Mouse (Mus musculus) midbrain, embryonic 14.5 days (tissue): ENCODE measurements at regions not wholly inside any gene's neighbourhood (a gene's known extent, or its start where the extent isn't known, plus 50 kb on each side); places are given as distances from the start of the nearest gene placed in this dataset.
A peak's percentile ranks its signal among the peaks of the same experiment; 100 is the strongest.

Experiments
- ATAC-seq: fragments of 200-750 bp; cut with Nextera tagmentation; 2 replicates; pipeline ENCODE4 v1.8.0; 2017; ENCODE audit warnings: moderate number of reproducible peaks, moderate library complexity; ENCODE audit not compliant: low FRiP score, low TSS enrichment
- DNase-seq: peaks from one replicate; pipeline ENCODE4 v3.0.0-alpha.2; 2015
- H3K27ac ChIP-seq: fragments of 300-500 bp; sonication (generic); replicated peaks from 2 replicates; pipeline ENCODE4 v1.5.1; 2014; ENCODE audit warnings: mild to moderate bottlenecking, low read depth, low read length, moderate library complexity
- H3K27me3 ChIP-seq: fragments of 300-500 bp; sonication (generic); 2 replicates; pipeline ENCODE4 v1.6.1; 2014; ENCODE audit warnings: low read length, control low read depth, mixed read lengths; ENCODE audit not compliant: control insufficient read depth, insufficient read depth
- H3K36me3 ChIP-seq: fragments of 300-500 bp; sonication (generic); 2 replicates; pipeline ENCODE4 v1.6.1; 2014; ENCODE audit warnings: low read length, control low read depth; ENCODE audit not compliant: control insufficient read depth, insufficient read depth
- H3K4me1 ChIP-seq: fragments of 300-500 bp; sonication (generic); 2 replicates; pipeline ENCODE4 v1.6.1; 2014; ENCODE audit warnings: mild to moderate bottlenecking, antibody characterized with exemption, low read length, control low read depth; ENCODE audit not compliant: control insufficient read depth, insufficient read depth
- H3K4me2 ChIP-seq: fragments of 300-500 bp; sonication (generic); 2 replicates; pipeline ENCODE4 v1.6.1; 2014; ENCODE audit warnings: mild to moderate bottlenecking, low read length, moderate library complexity
- H3K4me3 ChIP-seq: fragments of 300-500 bp; sonication (generic); replicated peaks from 2 replicates; pipeline ENCODE4 v1.5.1; 2014; ENCODE audit warnings: low read depth, low read length
- H3K9ac ChIP-seq: fragments of 300-500 bp; sonication (generic); replicated peaks from 2 replicates; pipeline ENCODE4 v1.6.1; 2014; ENCODE audit warnings: mild to moderate bottlenecking, low read length, moderate library complexity
- H3K9me3 ChIP-seq: fragments of 300-500 bp; sonication (generic); 2 replicates; pipeline ENCODE4 v1.6.1; 2016; ENCODE audit warnings: low read length, control low read depth, mixed read lengths; ENCODE audit not compliant: control insufficient read depth
- WGBS: fragments of 180-500 bp; shearing (Covaris S2); extraction: QIAGEN DNeasy Blood & Tissue Kit; methylation state at CpG from one replicate; pipeline ENCODE4 v1.1.7; 2014; 5-methylcytosine and 5-hydroxymethylcytosine counted together

- no peaks in the 10 kb centered on the region; the same call in 1 of the 2 replicates for H3K9me3 ChIP-seq
- no peaks in the 10 kb centered on the region for H3K27me3 ChIP-seq
- no peak overlapping the region for H3K4me2 ChIP-seq
- H3K27ac ChIP-seq: no peak overlapping the region
- WGBS: 70% methylated on average over 3 of the region's 3 CpGs
- H3K4me1 ChIP-seq: no peaks in the 10 kb centered on the region
- H3K36me3 ChIP-seq: no peaks in the 10 kb centered on the region
- H3K4me3 ChIP-seq: no peak overlapping the region
- H3K9ac ChIP-seq: no peak overlapping the region
- DNase-seq (no peak), ATAC-seq (no peak)
These were observed 312.7 kb upstream of the Rora start for GRCm38 (mm10) chr9:68340921-68341320.

- DNase-seq: no peak
- Histone ChIP-seq H3K36me3 (no peaks in the 10 kb centered on the region), H3K27me3 (no peaks in the 10 kb centered on the region), H3K4me1 (no peaks in the 10 kb centered on the region), H3K27ac (no peak overlapping the region), H3K4me2 (no peak overlapping the region), H3K9ac (no peak overlapping the region), H3K4me3 (no peak overlapping the region), H3K9me3 (no peaks in the 10 kb centered on the region; the same call in 1 of the 2 replicates)
- WGBS: 88% methylated on average over 3 of the region's 3 CpGs
- no peak for ATAC-seq
These were observed 312.1 kb upstream of the Rora start for GRCm38 (mm10) chr9:68341511-68341910.

- no peaks in the 10 kb centered on the region for H3K36me3 ChIP-seq
- H3K27me3 ChIP-seq: no peaks in the 10 kb centered on the region
- no peak overlapping the region for H3K4me2 ChIP-seq
- no peaks in the 10 kb centered on the region for H3K9me3 ChIP-seq
- H3K9ac ChIP-seq: no peak overlapping the region
- no peak overlapping the region for H3K4me3 ChIP-seq
- ATAC-seq: no peak
- 90% methylated on average over 6 of the region's 6 CpGs for WGBS
- H3K4me1 ChIP-seq: no peaks in the 10 kb centered on the region
- H3K27ac ChIP-seq: no peak overlapping the region
- no peak for DNase-seq
These were observed 306.2 kb upstream of the Rora start for GRCm38 (mm10) chr9:68347426-68347825.

- Histone ChIP-seq H3K4me3 (no peak overlapping the region), H3K27ac (no peak overlapping the region), H3K4me2 (no peak overlapping the region), H3K4me1 (no peaks in the 10 kb centered on the region), H3K9ac (no peak overlapping the region), H3K9me3 (no peaks in the 10 kb centered on the region), H3K36me3 (no peaks in the 10 kb centered on the region), H3K27me3 (no peaks in the 10 kb centered on the region)
- ATAC-seq: no peak
- WGBS: 87% methylated on average over 4 of the region's 4 CpGs
- no peak for DNase-seq
These were observed 302.1 kb upstream of the Rora start for GRCm38 (mm10) chr9:68351466-68351865.

- no peak for DNase-seq
- WGBS: 84% methylated on average over 4 of the region's 4 CpGs
These were observed 299.1 kb upstream of the Rora start for GRCm38 (mm10) chr9:68354470-68354869.

GRCm38 (mm10) chr9:68356078-68356477 is 297.5 kb upstream of the Rora start:
- H3K4me3 ChIP-seq: no peak overlapping the region
- DNase-seq: no peak
- WGBS: 93% methylated on average over 4 of the region's 4 CpGs
- no peaks in the 10 kb centered on the region for H3K9me3 ChIP-seq
- no peak overlapping the region for H3K27ac ChIP-seq
- no peak for ATAC-seq
- H3K9ac ChIP-seq: no peak overlapping the region
- no peaks in the 10 kb centered on the region for H3K27me3 ChIP-seq
- no peaks in the 10 kb centered on the region for H3K36me3 ChIP-seq
- no peak overlapping the region for H3K4me2 ChIP-seq
- H3K4me1 ChIP-seq: no peaks in the 10 kb centered on the region

More at GRCm38 (mm10) chr9:68354470-68354869, 299.1 kb upstream of the Rora start:
- H3K36me3 ChIP-seq: no peaks in the 10 kb centered on the region
- no peaks in the 10 kb centered on the region for H3K9me3 ChIP-seq
- no peak overlapping the region for H3K4me3 ChIP-seq
- no peak overlapping the region for H3K27ac ChIP-seq
- no peaks in the 10 kb centered on the region for H3K4me1 ChIP-seq
- no peak for ATAC-seq
- H3K27me3 ChIP-seq: no peaks in the 10 kb centered on the region
- no peak overlapping the region for H3K9ac ChIP-seq
- no peak overlapping the region for H3K4me2 ChIP-seq

- no peak overlapping the region for H3K27ac ChIP-seq
- H3K9me3 ChIP-seq: no peaks in the 10 kb centered on the region
- H3K4me3 ChIP-seq: no peak overlapping the region
- no peaks in the 10 kb centered on the region for H3K4me1 ChIP-seq
- DNase-seq: peak; percentile 15
- no peaks in the 10 kb centered on the region for H3K27me3 ChIP-seq
- H3K9ac ChIP-seq: no peak overlapping the region
- H3K36me3 ChIP-seq: no peaks in the 10 kb centered on the region
- no peak overlapping the region for H3K4me2 ChIP-seq
- 68% methylated on average over 5 of the region's 5 CpGs for WGBS
- no peak for ATAC-seq
These were observed 296.4 kb upstream of the Rora start for GRCm38 (mm10) chr9:68357231-68357630.

GRCm38 (mm10) chr9:68366973-68367372 is 286.6 kb upstream of the Rora start:
- Histone ChIP-seq H3K9ac (no peak overlapping the region), H3K27ac (no peak overlapping the region), H3K4me3 (no peak overlapping the region), H3K27me3 (no peaks in the 10 kb centered on the region), H3K9me3 (no peaks in the 10 kb centered on the region), H3K4me2 (no peak overlapping the region), H3K4me1 (no peaks in the 10 kb centered on the region), H3K36me3 (no peaks in the 10 kb centered on the region)
- ATAC-seq (no peak), DNase-seq (no peak)
- 88% methylated on average over 3 of the region's 3 CpGs for WGBS

- Histone ChIP-seq H3K9me3 (no peaks in the 10 kb centered on the region), H3K4me2 (no peak overlapping the region), H3K36me3 (no peaks in the 10 kb centered on the region), H3K9ac (no peak overlapping the region), H3K27me3 (no peaks in the 10 kb centered on the region), H3K27ac (no peak overlapping the region), H3K4me1 (no peaks in the 10 kb centered on the region), H3K4me3 (no peak overlapping the region)
- 92% methylated on average over 4 of the region's 4 CpGs for WGBS
- DNase-seq (no peak), ATAC-seq (no peak)
These were observed 286.0 kb upstream of the Rora start for GRCm38 (mm10) chr9:68367556-68367955.
